12 mouse cellular contexts compared by ENCODE assay signal in the genomic region with DNA sequence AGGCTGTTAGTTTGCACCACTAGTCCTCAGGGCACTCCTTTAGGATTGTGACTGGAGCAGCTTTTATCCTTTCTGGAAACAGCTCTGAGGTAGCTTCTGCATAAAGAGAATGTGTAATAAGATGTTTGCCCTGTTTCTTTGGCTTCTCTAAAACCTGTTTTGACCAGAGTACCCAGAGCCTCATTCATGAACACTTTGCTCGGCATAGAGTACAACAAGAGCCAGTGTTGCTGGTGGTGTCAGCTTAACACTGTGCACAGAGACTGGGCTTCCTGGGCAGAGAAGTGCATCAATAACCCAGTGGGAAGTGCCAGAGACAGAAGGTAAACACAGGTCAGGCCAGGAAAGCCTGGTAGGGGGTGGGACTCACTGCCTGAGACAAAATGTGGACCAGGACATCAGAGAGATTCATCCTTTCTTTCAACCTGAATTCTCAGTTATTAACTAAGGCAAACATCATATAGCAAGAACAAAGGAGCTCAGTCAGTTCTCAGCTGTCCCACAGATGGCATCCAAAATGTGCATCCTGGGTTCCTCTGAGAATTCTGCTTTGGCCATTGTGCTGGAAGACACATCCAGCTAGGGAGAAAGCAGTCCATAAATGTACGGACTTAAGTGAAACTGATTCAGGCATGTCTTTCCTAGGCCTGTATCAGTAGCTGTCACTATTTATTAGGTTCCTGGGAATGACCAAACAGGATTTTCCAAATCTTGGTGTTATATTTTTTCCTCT.
DNase-seq lines count a peak whose midpoint lies in the region; ATAC-seq and TF ChIP-seq lines count a peak whose summit lies in the region.
"Had no signal": no experiment of that assay in that cellular context is flagged by ENCODE, and none has a peak within 500 bp of the region (broad histone marks: within the 10 kb centered on the region; RNA-seq: fewer than 3 reads in every experiment).

No protein-coding gene starts in this region.

- TF ChIP-seq CTCF in midbrain, postnatal 0 days (IDR thresholded peaks at IDR 0.05): no peak
- no peak for TF ChIP-seq CTCF in stomach, postnatal 0 days (IDR thresholded peaks at IDR 0.05; ENCODE audit: low read depth)

- DNase-seq in cerebellum, postnatal 14 days: peak; percentile 13 to 60
- DNase-seq in cerebellum, adult 18-20 months: no peak
- peak; percentile 36 for DNase-seq in embryo, embryonic 10.5 days (ENCODE audit: low spot score)
- no peak for DNase-seq in hindbrain, embryonic 14.5 days (ENCODE audit: low spot score)
- peak; percentile 39 for DNase-seq in midbrain, postnatal 0 days (ENCODE audit: low spot score)
- no peak for DNase-seq in stomach, postnatal 0 days (ENCODE audit: low spot score)
- no peak for DNase-seq in gastrocnemius, adult 18-20 months (ENCODE audit: low spot score)
- no peak for DNase-seq in frontal cortex, postnatal 36 days (ENCODE audit: low spot score in 2 of 2)
- DNase-seq: spleen, adult 18-20 months had no signal

- no peaks in the 10 kb centered on the region for H3K9me3 ChIP-seq in hindbrain, embryonic 14.5 days (ENCODE audit: control insufficient read depth, low read length)
- H3K9me3 ChIP-seq in midbrain, postnatal 0 days (ENCODE audit: low read length): no peaks in the 10 kb centered on the region
- no peaks in the 10 kb centered on the region for H3K9me3 ChIP-seq in stomach, postnatal 0 days (ENCODE audit: control insufficient read depth, low read length)
- H3K9me3 ChIP-seq: heart, embryonic 10.5 days had no signal

- peak overlapping the region; percentile 45; the same call in 1 of the 2 replicates for H3K27ac ChIP-seq in hindbrain, embryonic 14.5 days
- peak overlapping the region; percentile 18; the same call in 1 of the 2 replicates for H3K27ac ChIP-seq in midbrain, postnatal 0 days (ENCODE audit: low read depth, low read length)
- H3K27ac ChIP-seq in stomach, postnatal 0 days (replicated peaks): no peak overlapping the region
- H3K27ac ChIP-seq: heart, embryonic 10.5 days had no signal

- peak; percentile 85 for ATAC-seq in hindbrain, embryonic 14.5 days (ENCODE audit: low FRiP score)
- peak; percentile 74 for ATAC-seq in midbrain, postnatal 0 days (ENCODE audit: low FRiP score)
- ATAC-seq in stomach, postnatal 0 days (ENCODE audit: low FRiP score, low TSS enrichment): no peak
- ATAC-seq: inflammation-experienced regulatory T-cells, adult 6 months had no signal

- H3K36me3 ChIP-seq in hindbrain, embryonic 14.5 days (replicated peaks; ENCODE audit: control insufficient read depth, insufficient read depth): no peaks in the 10 kb centered on the region
- no peaks in the 10 kb centered on the region for H3K36me3 ChIP-seq in midbrain, postnatal 0 days (ENCODE audit: insufficient read depth, low read length)
- no peaks in the 10 kb centered on the region for H3K36me3 ChIP-seq in stomach, postnatal 0 days (ENCODE audit: control insufficient read depth, insufficient read depth, low read length)
- H3K36me3 ChIP-seq: heart, embryonic 10.5 days had no signal

- no peak overlapping the region for H3K4me3 ChIP-seq in hindbrain, embryonic 14.5 days (replicated peaks; ENCODE audit: low read length)
- H3K4me3 ChIP-seq in midbrain, postnatal 0 days (ENCODE audit: low read depth, low read length): no peak overlapping the region
- H3K4me3 ChIP-seq in stomach, postnatal 0 days (ENCODE audit: low read depth, low read length): no peak overlapping the region
- H3K4me3 ChIP-seq: heart, embryonic 10.5 days had no signal

- TF ChIP-seq EP300 in stomach, postnatal 0 days (optimal IDR thresholded peaks at IDR 0.05): no peak

- H3K4me1 ChIP-seq in hindbrain, embryonic 14.5 days (replicated peaks; ENCODE audit: control insufficient read depth, insufficient read depth, low read length): no peaks in the 10 kb centered on the region
- H3K4me1 ChIP-seq in midbrain, postnatal 0 days (ENCODE audit: insufficient read depth, low read length): no peaks in the 10 kb centered on the region
- H3K4me1 ChIP-seq in stomach, postnatal 0 days (replicated peaks; ENCODE audit: control insufficient read depth, insufficient read depth): no peaks in the 10 kb centered on the region
- H3K4me1 ChIP-seq: heart, embryonic 10.5 days had no signal

- H3K9ac ChIP-seq in hindbrain, embryonic 14.5 days: no peak overlapping the region
- no peak overlapping the region for H3K9ac ChIP-seq in midbrain, postnatal 0 days (replicated peaks; ENCODE audit: low read length, poor library complexity, severe bottlenecking)
- H3K9ac ChIP-seq in stomach, postnatal 0 days (ENCODE audit: low read length): no peak overlapping the region

- 22% methylated on average over 2 of the region's 2 CpGs for WGBS in hindbrain, embryonic 14.5 days
- 37% methylated on average over 2 of the region's 2 CpGs for WGBS in midbrain, postnatal 0 days
- 51% methylated on average over 2 of the region's 2 CpGs for WGBS in stomach, postnatal 0 days

- no peak overlapping the region for H3K4me2 ChIP-seq in hindbrain, embryonic 14.5 days (replicated peaks)
- H3K4me2 ChIP-seq in midbrain, postnatal 0 days (ENCODE audit: low read depth, low read length, poor library complexity, severe bottlenecking): no peak overlapping the region
- H3K4me2 ChIP-seq in stomach, postnatal 0 days (replicated peaks; ENCODE audit: low read depth): no peak overlapping the region
- H3K4me2 ChIP-seq: liver, embryonic 11.5 days had no signal

- no peaks in the 10 kb centered on the region for H3K27me3 ChIP-seq in hindbrain, embryonic 14.5 days (ENCODE audit: control insufficient read depth, insufficient read depth, low read length)
- H3K27me3 ChIP-seq in midbrain, postnatal 0 days (ENCODE audit: insufficient read depth, low read length): no peaks in the 10 kb centered on the region
- H3K27me3 ChIP-seq in stomach, postnatal 0 days (ENCODE audit: control insufficient read depth, insufficient read depth, low read length): no peaks in the 10 kb centered on the region

Comparison
In these comparisons a context has a peak if more than half of its experiments do, and no peak if none do; other contexts are left out.
1. DNase-seq: peak in cerebellum, postnatal 14 days (2 of 2), embryo, embryonic 10.5 days (single experiment) and midbrain, postnatal 0 days (single experiment); none in cerebellum, adult 18-20 months (0 of 2), hindbrain, embryonic 14.5 days (single experiment), stomach, postnatal 0 days (single experiment), gastrocnemius, adult 18-20 months (single experiment) and frontal cortex, postnatal 36 days (0 of 2).